Mouse (Mus musculus): ENCODE results near the gene Sema3d. TPM values are rescaled to one million over a fixed set of nuclear protein-coding genes. Genes with fewer than 3 reads are reported as not detected.

Sema3d gene
- polyA plus RNA-seq, 1 experiment, result 2.3 TPM

DNA sequence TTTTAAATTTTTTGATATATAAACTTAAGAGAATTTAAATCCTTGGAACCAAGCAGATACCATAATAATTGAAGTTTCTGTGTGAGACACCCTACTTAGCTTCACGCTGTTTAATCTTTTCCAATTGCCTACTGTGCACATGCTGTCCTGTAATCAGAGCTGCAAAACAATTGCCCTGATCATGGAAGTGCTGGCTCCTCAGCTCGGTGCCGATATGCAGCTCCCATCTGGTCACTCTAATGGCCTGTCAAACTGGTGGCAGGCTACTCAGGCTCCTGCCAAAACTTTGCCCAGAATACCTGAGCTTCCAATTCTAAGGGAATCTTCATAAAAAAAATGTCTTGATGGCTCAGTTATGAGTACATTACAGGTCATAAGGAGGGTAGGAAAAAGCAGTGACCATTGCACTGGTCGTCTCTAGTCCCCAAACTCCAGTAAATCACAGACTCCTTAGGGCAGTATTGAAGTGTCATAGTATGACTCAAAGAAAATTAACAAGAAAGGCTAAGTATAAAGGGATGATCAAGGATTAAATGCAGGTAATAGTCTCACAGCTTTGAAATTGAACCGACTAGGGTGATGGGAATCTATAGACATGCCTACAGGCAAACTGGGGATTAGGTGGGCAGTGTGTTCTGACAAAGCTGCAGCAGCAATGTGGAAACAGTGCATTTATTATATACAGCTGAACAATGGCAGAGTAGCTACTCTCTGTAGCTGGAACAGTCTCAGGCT is 91.9 kb downstream of the Sema3d start:
- no peaks in the 10 kb centered on the region for H3K79me3 ChIP-seq (ENCODE audit: low read depth)
- no peak overlapping the region for H3K4me3 ChIP-seq (ENCODE audit: insufficient read depth, poor library complexity, severe bottlenecking)
- H3K79me2 ChIP-seq (ENCODE audit: control insufficient read depth, insufficient read depth), result no peaks in the 10 kb centered on the region
- no peaks in the 10 kb centered on the region for H3K27me3 ChIP-seq (ENCODE audit: control insufficient read depth, insufficient read depth, insufficient read length)
- no peak overlapping the region for H3ac ChIP-seq (ENCODE audit: control insufficient read depth, insufficient read length, low read depth)
- H3K36me3 ChIP-seq (ENCODE audit: control insufficient read depth, insufficient read depth), result no peaks in the 10 kb centered on the region
- TF ChIP-seq CEBPB (IDR thresholded peaks at IDR 0.05; ENCODE audit: low read depth), result no peak
- no peak for TF ChIP-seq MYOD1 (IDR thresholded peaks at IDR 0.05; ENCODE audit: control insufficient read depth, insufficient read length, low read depth)
- TF ChIP-seq CTCF (IDR thresholded peaks at IDR 0.05; ENCODE audit: control insufficient read depth, insufficient read depth, insufficient read length), result no peak
- no peak for TF ChIP-seq FOSL1 (IDR thresholded peaks at IDR 0.05; ENCODE audit: insufficient read depth, low read length, poor library complexity, severe bottlenecking)
- no peak for TF ChIP-seq MYOG (IDR thresholded peaks at IDR 0.05; ENCODE audit: control insufficient read depth, extremely low read depth, insufficient read length)
- no peak for TF ChIP-seq MAX (IDR thresholded peaks at IDR 0.05)
- TF ChIP-seq USF1 (IDR thresholded peaks at IDR 0.05; ENCODE audit: low read depth), result no peak

GRCm38 (mm10) chr5:12475639-12475916 is 92.4 kb downstream of the Sema3d start:
- TF ChIP-seq MAX (IDR thresholded peaks at IDR 0.05) (no peak), MYOG (IDR thresholded peaks at IDR 0.05; ENCODE audit: control insufficient read depth, extremely low read depth, insufficient read length) (no peak), MYOD1 (IDR thresholded peaks at IDR 0.05; ENCODE audit: control insufficient read depth, insufficient read length, low read depth) (no peak), CEBPB (IDR thresholded peaks at IDR 0.05; ENCODE audit: low read depth) (no peak), CTCF (IDR thresholded peaks at IDR 0.05; ENCODE audit: control insufficient read depth, insufficient read depth, insufficient read length) (no peak), USF1 (IDR thresholded peaks at IDR 0.05; ENCODE audit: low read depth) (no peak), FOSL1 (IDR thresholded peaks at IDR 0.05; ENCODE audit: insufficient read depth, low read length, poor library complexity, severe bottlenecking) (no peak)
- Histone ChIP-seq H3K27me3 (ENCODE audit: control insufficient read depth, insufficient read depth, insufficient read length) (no peaks in the 10 kb centered on the region), H3K79me3 (ENCODE audit: low read depth) (no peaks in the 10 kb centered on the region), H3K79me2 (ENCODE audit: control insufficient read depth, insufficient read depth) (no peaks in the 10 kb centered on the region), H3ac (ENCODE audit: control insufficient read depth, insufficient read length, low read depth) (no peak overlapping the region), H3K4me3 (ENCODE audit: insufficient read depth, poor library complexity, severe bottlenecking) (no peak overlapping the region), H3K36me3 (ENCODE audit: control insufficient read depth, insufficient read depth) (no peaks in the 10 kb centered on the region)

DNA sequence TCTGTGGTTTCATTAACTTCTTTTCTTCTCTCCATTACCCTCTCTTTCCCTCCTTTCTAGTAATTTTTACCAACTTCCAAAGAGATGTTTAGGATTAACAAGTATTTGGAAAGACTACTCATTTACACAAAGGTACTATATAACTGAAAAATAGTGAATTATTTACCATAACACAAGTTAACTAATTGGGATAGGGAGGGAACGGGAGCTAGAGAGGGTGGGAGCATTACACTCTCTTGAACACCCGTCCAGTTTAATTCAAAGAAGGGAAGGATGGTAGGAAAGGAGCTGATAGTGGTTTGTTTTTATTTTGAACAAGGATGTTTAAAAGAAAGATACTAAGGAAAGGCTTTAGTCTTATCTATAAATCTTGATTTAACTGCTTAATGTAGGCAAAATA is 104.7 kb downstream of the Sema3d start:
- Histone ChIP-seq H3K79me2 (ENCODE audit: control insufficient read depth, insufficient read depth) (no peaks in the 10 kb centered on the region), H3K79me3 (ENCODE audit: low read depth) (no peaks in the 10 kb centered on the region), H3ac (ENCODE audit: control insufficient read depth, insufficient read length, low read depth) (no peak overlapping the region), H3K4me3 (ENCODE audit: insufficient read depth, poor library complexity, severe bottlenecking) (no peak overlapping the region), H3K36me3 (ENCODE audit: control insufficient read depth, insufficient read depth) (no peaks in the 10 kb centered on the region), H3K27me3 (ENCODE audit: control insufficient read depth, insufficient read depth, insufficient read length) (no peaks in the 10 kb centered on the region)
- TF ChIP-seq MAX (IDR thresholded peaks at IDR 0.05), result no peak
- no peak for TF ChIP-seq MYOG (IDR thresholded peaks at IDR 0.05; ENCODE audit: control insufficient read depth, extremely low read depth, insufficient read length)
- TF ChIP-seq USF1 (IDR thresholded peaks at IDR 0.05; ENCODE audit: low read depth), result no peak
- no peak for TF ChIP-seq MYOD1 (IDR thresholded peaks at IDR 0.05; ENCODE audit: control insufficient read depth, insufficient read length, low read depth)
- TF ChIP-seq CTCF (IDR thresholded peaks at IDR 0.05; ENCODE audit: control insufficient read depth, insufficient read depth, insufficient read length), result no peak
- TF ChIP-seq FOSL1 (IDR thresholded peaks at IDR 0.05; ENCODE audit: insufficient read depth, low read length, poor library complexity, severe bottlenecking), result no peak
- TF ChIP-seq CEBPB (IDR thresholded peaks at IDR 0.05; ENCODE audit: low read depth), result no peak

DNA sequence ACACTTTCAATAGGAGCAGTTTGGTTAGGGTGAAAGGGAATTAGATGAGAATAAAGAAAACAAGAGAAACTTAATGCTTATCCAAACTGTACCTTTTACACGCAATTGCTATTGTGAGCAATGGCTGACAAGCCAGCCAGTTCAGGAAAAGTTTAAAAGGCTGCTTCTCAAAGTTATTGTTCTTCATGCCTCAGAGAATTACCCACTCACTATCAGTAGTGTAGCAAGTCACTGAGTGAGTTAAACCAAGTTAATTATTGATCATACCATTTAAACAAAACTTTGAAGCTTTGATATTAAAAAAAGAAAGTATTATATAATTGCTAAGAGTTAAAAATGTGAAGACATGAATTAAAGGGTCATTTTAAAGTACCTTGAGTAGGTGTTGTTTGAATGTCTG is 108.5 kb downstream of the Sema3d start:
- TF ChIP-seq MYOD1 (IDR thresholded peaks at IDR 0.05; ENCODE audit: control insufficient read depth, insufficient read length, low read depth) (no peak), USF1 (IDR thresholded peaks at IDR 0.05; ENCODE audit: low read depth) (no peak), CTCF (IDR thresholded peaks at IDR 0.05; ENCODE audit: control insufficient read depth, insufficient read depth, insufficient read length) (no peak), MAX (IDR thresholded peaks at IDR 0.05) (no peak), MYOG (IDR thresholded peaks at IDR 0.05; ENCODE audit: control insufficient read depth, extremely low read depth, insufficient read length) (no peak), FOSL1 (IDR thresholded peaks at IDR 0.05; ENCODE audit: insufficient read depth, low read length, poor library complexity, severe bottlenecking) (no peak), CEBPB (IDR thresholded peaks at IDR 0.05; ENCODE audit: low read depth) (no peak)
- H3K27me3 ChIP-seq (ENCODE audit: control insufficient read depth, insufficient read depth, insufficient read length), result no peaks in the 10 kb centered on the region
- H3K36me3 ChIP-seq (ENCODE audit: control insufficient read depth, insufficient read depth), result no peaks in the 10 kb centered on the region
- H3K79me2 ChIP-seq (ENCODE audit: control insufficient read depth, insufficient read depth), result no peaks in the 10 kb centered on the region
- no peaks in the 10 kb centered on the region for H3K79me3 ChIP-seq (ENCODE audit: low read depth)
- no peak overlapping the region for H3ac ChIP-seq (ENCODE audit: control insufficient read depth, insufficient read length, low read depth)
- no peak overlapping the region for H3K4me3 ChIP-seq (ENCODE audit: insufficient read depth, poor library complexity, severe bottlenecking)

- no peaks in the 10 kb centered on the region for H3K79me3 ChIP-seq (ENCODE audit: low read depth)
- no peak overlapping the region for H3K4me3 ChIP-seq (ENCODE audit: insufficient read depth, poor library complexity, severe bottlenecking)
- H3ac ChIP-seq (ENCODE audit: control insufficient read depth, insufficient read length, low read depth), result no peak overlapping the region
- no peaks in the 10 kb centered on the region for H3K36me3 ChIP-seq (ENCODE audit: control insufficient read depth, insufficient read depth)
- no peak for TF ChIP-seq MYOD1 (IDR thresholded peaks at IDR 0.05; ENCODE audit: control insufficient read depth, insufficient read length, low read depth)
- no peak for TF ChIP-seq USF1 (IDR thresholded peaks at IDR 0.05; ENCODE audit: low read depth)
- TF ChIP-seq CEBPB (IDR thresholded peaks at IDR 0.05; ENCODE audit: low read depth), result no peak
- no peak for TF ChIP-seq CTCF (IDR thresholded peaks at IDR 0.05; ENCODE audit: control insufficient read depth, insufficient read depth, insufficient read length)
- TF ChIP-seq MAX (IDR thresholded peaks at IDR 0.05), result no peak
- no peak for TF ChIP-seq MYOG (IDR thresholded peaks at IDR 0.05; ENCODE audit: control insufficient read depth, extremely low read depth, insufficient read length)
- no peaks in the 10 kb centered on the region for H3K79me2 ChIP-seq (ENCODE audit: control insufficient read depth, insufficient read depth)
- H3K27me3 ChIP-seq (ENCODE audit: control insufficient read depth, insufficient read depth, insufficient read length), result no peaks in the 10 kb centered on the region
These were observed 115.2 kb downstream of the Sema3d start for GRCm38 (mm10) chr5:12498227-12498928.
